Mouse (Mus musculus) MEL (cell line): ENCODE results near the gene Fam107b. TPM values are rescaled to one million over a fixed set of nuclear protein-coding genes. Genes with fewer than 3 reads are reported as not detected.

Experiments used
- DNase-seq: peaks from one replicate; pipeline ENCODE4 v3.0.0; 2011; ENCODE audit warnings: low read depth, low spot score
- H3K27ac ChIP-seq: 2 replicates; pipeline ENCODE4 v1.5.1; 2012; ENCODE audit warnings: low read depth, mild to moderate bottlenecking, control low read depth, low read length, moderate library complexity; ENCODE audit not compliant: control insufficient read depth
- H3K27me3 ChIP-seq, 2 experiments: fragments of 150-350 bp in 1 of 2; sonication (generic) in 1 of 2; 2 replicates each; pipeline ENCODE4 v1.6.1; 2012; ENCODE audit warnings: low read length in 2 of 2, mild to moderate bottlenecking in 2 of 2, improper control_type of control experiment in 1 of 2, moderate library complexity in 1 of 2; ENCODE audit not compliant: insufficient read depth in 2 of 2, control insufficient read depth in 1 of 2
- H3K36me3 ChIP-seq, 2 experiments: 2 replicates each; pipeline ENCODE4 v1.6.1; 2012 to 2014; ENCODE audit warnings: low read length in 2 of 2, improper control_type of control experiment in 1 of 2, inconsistent platforms in 1 of 2, mild to moderate bottlenecking in 1 of 2; ENCODE audit not compliant: insufficient read depth in 2 of 2, control insufficient read depth in 1 of 2
- H3K4me1 ChIP-seq, 2 experiments: fragments of 150-350 bp in 1 of 2; sonication (generic) in 1 of 2; 2 replicates each; pipeline ENCODE4 v1.6.1; 2012; ENCODE audit warnings: low read length in 2 of 2, improper control_type of control experiment in 1 of 2, mild to moderate bottlenecking in 1 of 2; ENCODE audit not compliant: insufficient read depth in 2 of 2, control insufficient read depth in 1 of 2
- H3K4me3 ChIP-seq, 2 experiments: fragments of 150-350 bp in 1 of 2; sonication (generic) in 1 of 2; 2 replicates each; pipeline ENCODE4 v1.5.1; 2012; ENCODE audit warnings: low read depth in 2 of 2, low read length in 2 of 2, mild to moderate bottlenecking in 2 of 2, moderate library complexity in 2 of 2, control low read depth in 1 of 2, improper control_type of control experiment in 1 of 2; ENCODE audit not compliant: control insufficient read depth in 1 of 2, insufficient read depth in 1 of 2
- H3K79me2 ChIP-seq: 2 replicates; pipeline ENCODE4 v1.6.1; 2012; ENCODE audit warnings: mild to moderate bottlenecking, low read length, moderate library complexity; ENCODE audit not compliant: control insufficient read depth, poor library complexity, insufficient read depth
- H3K9ac ChIP-seq: 2 replicates; pipeline ENCODE4 v1.6.1; 2012; ENCODE audit warnings: low read depth, mild to moderate bottlenecking, control low read depth, low read length, moderate library complexity; ENCODE audit not compliant: control insufficient read depth, poor library complexity, severe bottlenecking
- H3K9me3 ChIP-seq: fragments of 150-350 bp; sonication (generic); replicated peaks from 2 replicates; pipeline ENCODE4 v1.6.1; 2012; ENCODE audit warnings: mild to moderate bottlenecking, low read length, improper control_type of control experiment, moderate library complexity; ENCODE audit not compliant: insufficient read depth
- CTCF ChIP-seq, 3 experiments: IDR thresholded peaks in 2 of 3; conservative IDR thresholded peaks in 1 of 3; 2 replicates each; pipeline ENCODE4 v1.5.1; 2011 to 2012; ENCODE audit warnings: low read length in 3 of 3, low read depth in 2 of 3, mild to moderate bottlenecking in 2 of 3, improper control_type of control experiment in 1 of 3, inconsistent platforms in 1 of 3, mixed read lengths in 1 of 3, moderate library complexity in 1 of 3; ENCODE audit not compliant: control insufficient read depth in 1 of 3, insufficient read depth in 1 of 3, poor library complexity in 1 of 3, severe bottlenecking in 1 of 3
- KAT2A ChIP-seq: conservative IDR thresholded peaks from 2 replicates; pipeline ENCODE4 v1.6.1; 2012; ENCODE audit warnings: low read depth, low read length, improper control_type of control experiment, inconsistent platforms
- MAFK ChIP-seq: IDR thresholded peaks from 2 replicates; pipeline ENCODE4 v1.6.1; 2011; ENCODE audit warnings: low read depth, mild to moderate bottlenecking, low read length, improper control_type of control experiment, borderline replicate concordance
- MAX ChIP-seq: IDR thresholded peaks from 2 replicates; pipeline ENCODE4 v1.6.1; 2011; ENCODE audit warnings: low read length, improper control_type of control experiment
- MAZ ChIP-seq: IDR thresholded peaks from 2 replicates; pipeline ENCODE4 v1.6.1; 2012; ENCODE audit warnings: low read depth, mild to moderate bottlenecking, inconsistent platforms, low read length, improper control_type of control experiment
- MEF2A ChIP-seq: IDR thresholded peaks from 2 replicates; pipeline ENCODE4 v1.6.1; 2014; ENCODE audit warnings: low read depth, mild to moderate bottlenecking, inconsistent platforms, low read length, improper control_type of control experiment; ENCODE audit not compliant: poor library complexity, insufficient replicate concordance, severe bottlenecking; ENCODE audit errors: extremely low read depth
- NELFE ChIP-seq: IDR thresholded peaks from 2 replicates; pipeline ENCODE4 v1.6.1; 2011; ENCODE audit warnings: low read depth, low read length, improper control_type of control experiment
- POLR2AphosphoS5 ChIP-seq: IDR thresholded peaks from 2 replicates; pipeline ENCODE4 v1.6.1; 2012; ENCODE audit warnings: low read depth, borderline replicate concordance, mild to moderate bottlenecking, inconsistent platforms, low read length, moderate library complexity, mixed read lengths
- RAD21 ChIP-seq: IDR thresholded peaks from 2 replicates; pipeline ENCODE4 v1.6.1; 2011; ENCODE audit warnings: mild to moderate bottlenecking, low read depth, low read length, improper control_type of control experiment
- SMC3 ChIP-seq: IDR thresholded peaks from 2 replicates; pipeline ENCODE4 v1.6.1; 2011; ENCODE audit warnings: low read depth, low read length, improper control_type of control experiment
- TCF12 ChIP-seq: IDR thresholded peaks from 2 replicates; pipeline ENCODE4 v1.6.1; 2014; ENCODE audit warnings: low read depth, mild to moderate bottlenecking, inconsistent platforms, low read length, improper control_type of control experiment, moderate library complexity
- USF1 ChIP-seq: IDR thresholded peaks from 2 replicates; pipeline ENCODE4 v1.6.1; 2014; ENCODE audit warnings: low read depth, mild to moderate bottlenecking, inconsistent platforms, low read length, improper control_type of control experiment, moderate library complexity
- ZC3H11A ChIP-seq: IDR thresholded peaks from 2 replicates; pipeline ENCODE4 v1.6.1; 2012; ENCODE audit warnings: low read depth, mild to moderate bottlenecking, inconsistent platforms, low read length, improper control_type of control experiment
- ZMIZ1 ChIP-seq: IDR thresholded peaks from 2 replicates; pipeline ENCODE4 v1.6.1; 2012; ENCODE audit warnings: low read depth, mild to moderate bottlenecking, inconsistent platforms, low read length, improper control_type of control experiment, moderate library complexity
- ZNF384 ChIP-seq: IDR thresholded peaks from 2 replicates; pipeline ENCODE4 v1.6.1; 2012; ENCODE audit warnings: low read depth, mild to moderate bottlenecking, inconsistent platforms, low read length, improper control_type of control experiment
- polyA plus RNA-seq, 2 experiments: library from polyadenylated mRNA; stranded (reverse) in 1 of 2; unstranded in 1 of 2; fragments of >175 nt in 1 of 2; fragments of >200 nt in 1 of 2; gene quantifications; 2 replicates each; pipeline versions ENCODE4 v1.2.1 to v1.2.4; 2012; ENCODE audit warnings: low replicate concordance in 2 of 2, low read depth in 1 of 2; ENCODE audit not compliant: insufficient read length in 2 of 2, insufficient read depth in 1 of 2, missing spikeins in 1 of 2
- total RNA-seq: library from RNA; depleted of rRNA; stranded (reverse); fragments of 300-350 nt; gene quantifications from 2 replicates; pipeline ENCODE4 v1.2.3, GENCODE M21; 2012

Fam107b gene
- total and polyA plus RNA-seq, 3 experiments: 10.0 to 15.5 TPM; not detected in 1

DNA sequence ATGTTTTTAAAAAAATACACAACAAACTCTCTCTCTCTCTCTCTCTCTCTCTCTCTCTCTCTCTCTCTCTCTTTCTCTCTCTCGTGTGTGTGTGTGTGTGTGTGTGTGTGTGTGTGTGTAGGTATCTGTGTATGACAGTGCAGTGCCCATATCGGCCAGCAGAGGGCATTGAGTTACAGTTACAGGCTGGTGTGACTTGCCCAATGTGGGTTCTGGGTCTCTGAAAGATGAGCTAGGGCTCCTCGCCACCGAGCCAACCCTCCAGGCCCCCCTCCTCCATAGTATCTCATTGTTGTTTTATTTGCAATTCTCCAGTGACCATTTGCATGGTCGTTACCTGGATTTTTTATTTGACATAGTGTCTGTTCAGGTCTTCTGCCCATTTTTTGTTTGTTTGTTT is 59.5 kb downstream of the Fam107b start:
- H3K9me3 ChIP-seq: no peaks in the 10 kb centered on the region
- H3K27ac ChIP-seq: no peak overlapping the region
- peak; percentile 57 for DNase-seq
- H3K4me3 ChIP-seq: no peak overlapping the region
- no peaks in the 10 kb centered on the region for H3K4me1 ChIP-seq
- TF ChIP-seq RAD21 (peak; percentile 49), MAZ (no peak), ZC3H11A (peak; percentile 71), NELFE (no peak), ZNF384 (no peak), CTCF (IDR thresholded peaks at IDR 0.05 in 2 of 3, conservative IDR thresholded peaks at IDR 0.05 in 1 of 3; ENCODE audit: control insufficient read depth in 1 of 3, insufficient read depth in 1 of 3, low read depth in 2 of 3, low read length in 3 of 3, poor library complexity in 1 of 3, severe bottlenecking in 1 of 3) (peak; percentile 29 to 62 (median 60); a peak in 5 of 6 replicates), USF1 (no peak), KAT2A (no peak), SMC3 (peak; percentile 77)
- no peaks in the 10 kb centered on the region for H3K27me3 ChIP-seq
- no peaks in the 10 kb centered on the region for H3K79me2 ChIP-seq
- H3K9ac ChIP-seq: no peak overlapping the region
- H3K36me3 ChIP-seq: no peaks in the 10 kb centered on the region

GRCm38 (mm10) chr2:3630769-3631477 is 60.6 kb downstream of the Fam107b start:
- Histone ChIP-seq H3K79me2 (no peaks in the 10 kb centered on the region), H3K27ac (no peak overlapping the region), H3K9me3 (no peaks in the 10 kb centered on the region), H3K4me3 (no peak overlapping the region), H3K36me3 (no peaks in the 10 kb centered on the region), H3K27me3 (no peaks in the 10 kb centered on the region), H3K9ac (no peak overlapping the region), H3K4me1 (no peaks in the 10 kb centered on the region)
- DNase-seq: no peak
- TF ChIP-seq MEF2A (no peak), MAX (no peak), TCF12 (no peak), USF1 (no peak), POLR2AphosphoS5 (no peak), MAFK (no peak), ZMIZ1 (no peak), RAD21 (no peak), ZC3H11A (no peak)
